Mouse (Mus musculus) gastrocnemius, postnatal 36 days (tissue): ENCODE results near the gene Cnpy2. TPM values are rescaled to one million over a fixed set of nuclear protein-coding genes. Genes with fewer than 3 reads are reported as not detected.
"Not testable (repeated sequence)": the region's sequence is repeated elsewhere in the genome, so short reads cannot be mapped to it uniquely, and the experiment has no call there.

ENCODE experiments used
- DNase-seq, 2 experiments: peaks; one replicate each; pipeline ENCODE4 v3.0.0; 2022
- intact Hi-C: fragments of 180-260 bp; cut with DNase I; formaldehyde crosslinking; loops from one replicate; pipeline ENCODE4 v1.15.1; 2025
- long read RNA-seq, 2 experiments: library from polyadenylated mRNA; stranded (forward); transcript quantifications; one replicate each; pipeline ENCODE4 v2.0.0; 2021
- total RNA-seq, 2 experiments: library from RNA; stranded (reverse); gene quantifications; 2 replicates each; pipeline ENCODE4 v1.2.3; 2021

Cnpy2 gene
- total RNA-seq, result 10 to 100 TPM; 41.6 to 45.4 TPM
- long read RNA-seq, experiment 1, transcript Cnpy2-202 (6 exons, 1,383 nt), result major isoform, 38 of 42 reads
- long read RNA-seq, experiment 1, partial matches to known transcripts, result 2 of 42 reads
- long read RNA-seq, experiment 1, other reads (novel, unspliced or antisense), result 1 of 42 reads
- long read RNA-seq, experiment 2, transcript Cnpy2-202 (6 exons, 1,383 nt), result major isoform, 55 of 60 reads
- long read RNA-seq, experiment 2, partial matches to known transcripts, result 3 of 60 reads
- long read RNA-seq, experiment 2, other reads (novel, unspliced or antisense), result 2 of 60 reads

- intact Hi-C loops, result no loop called here
- peak; percentile 79 to 86 for DNase-seq
Measured at GRCm38 (mm10) chr10:128322141-128323108, at the start of gene Cnpy2. TSS of gene Cnpy2 (plus strand) at chr10:128322459.

GRCm38 (mm10) chr10:128272819-128273439 lies 49.3 kb upstream of the Cnpy2 start:
- DNase-seq, intact Hi-C loops: not testable (repeated sequence)

GRCm38 (mm10) chr10:128275374-128275773 lies 46.9 kb upstream of the Cnpy2 start:
- DNase-seq, intact Hi-C loops: not testable (repeated sequence)

- DNase-seq, result no peak
- intact Hi-C loops, result no loop called here
Measured at GRCm38 (mm10) chr10:128278158-128278557, 44.1 kb upstream of the Cnpy2 start.

- intact Hi-C loops, result loop anchor here (5.0 kb wide), 1 partner anchor 149 kb away; no protein-coding TSS in a partner anchor
- no peak for DNase-seq
Measured at GRCm38 (mm10) chr10:128280943-128281342, 41.3 kb upstream of the Cnpy2 start.

GRCm38 (mm10) chr10:128281682-128282081 lies 40.6 kb upstream of the Cnpy2 start:
- no peak for DNase-seq
- intact Hi-C loops, result loop anchor here (5.0 kb wide), 1 partner anchor 149 kb away; no protein-coding TSS in a partner anchor

GRCm38 (mm10) chr10:128282886-128283450 lies 39.3 kb upstream of the Cnpy2 start:
- intact Hi-C loops, result loop anchor here (5.0 kb wide), 1 partner anchor 151 kb away; no protein-coding TSS in a partner anchor
- DNase-seq, result no peak

GRCm38 (mm10) chr10:128283604-128284579 lies 38.4 kb upstream of the Cnpy2 start:
- DNase-seq, result peak; percentile 57 to 59
- intact Hi-C loops, result loop anchor here (2.0 to 5.0 kb wide), 2 partner anchors 71 to 152 kb away; no protein-coding TSS in a partner anchor

GRCm38 (mm10) chr10:128290594-128290993 lies 31.7 kb upstream of the Cnpy2 start:
- DNase-seq, result peak; percentile 12 to 42

GRCm38 (mm10) chr10:128296370-128297090 lies 25.7 kb upstream of the Cnpy2 start:
- DNase-seq, result no peak
- intact Hi-C loops, result no loop called here

More at GRCm38 (mm10) chr10:128290594-128290993, 31.7 kb upstream of the Cnpy2 start:
- intact Hi-C loops, result not testable (repeated sequence)

- intact Hi-C loops, result no loop called here
- no peak for DNase-seq
Measured at GRCm38 (mm10) chr10:128297221-128297620, 25.0 kb upstream of the Cnpy2 start.

GRCm38 (mm10) chr10:128297622-128298021 lies 24.6 kb upstream of the Cnpy2 start:
- DNase-seq, result no peak
- intact Hi-C loops, result no loop called here

- DNase-seq, result no peak
- intact Hi-C loops, result no loop called here
Measured at GRCm38 (mm10) chr10:128298243-128298642, 24.0 kb upstream of the Cnpy2 start.

- intact Hi-C loops, result no loop called here
- DNase-seq, result no peak
Measured at GRCm38 (mm10) chr10:128298702-128299171, 23.5 kb upstream of the Cnpy2 start, which contains the start of gene Il23a. TSS of gene Il23a (minus strand) at chr10:128298752.

GRCm38 (mm10) chr10:128302357-128302756 lies 19.9 kb upstream of the Cnpy2 start:
- intact Hi-C loops, result no loop called here
- no peak for DNase-seq

GRCm38 (mm10) chr10:128302785-128303125 lies 19.5 kb upstream of the Cnpy2 start:
- intact Hi-C loops, result no loop called here
- DNase-seq, result no peak

- intact Hi-C loops, result no loop called here
- DNase-seq, result peak; percentile 99 to 100
Measured at GRCm38 (mm10) chr10:128303126-128304021, 18.9 kb upstream of the Cnpy2 start, which contains the start of gene Pan2. TSS of gene Pan2 (plus strand) at chr10:128303335.
